Mouse (Mus musculus): ENCODE results near the gene Omp.
"Not testable (repeated sequence)": the region's sequence is repeated elsewhere in the genome, so short reads cannot be mapped to it uniquely, and the experiment has no call there.

The Omp gene

DNA sequence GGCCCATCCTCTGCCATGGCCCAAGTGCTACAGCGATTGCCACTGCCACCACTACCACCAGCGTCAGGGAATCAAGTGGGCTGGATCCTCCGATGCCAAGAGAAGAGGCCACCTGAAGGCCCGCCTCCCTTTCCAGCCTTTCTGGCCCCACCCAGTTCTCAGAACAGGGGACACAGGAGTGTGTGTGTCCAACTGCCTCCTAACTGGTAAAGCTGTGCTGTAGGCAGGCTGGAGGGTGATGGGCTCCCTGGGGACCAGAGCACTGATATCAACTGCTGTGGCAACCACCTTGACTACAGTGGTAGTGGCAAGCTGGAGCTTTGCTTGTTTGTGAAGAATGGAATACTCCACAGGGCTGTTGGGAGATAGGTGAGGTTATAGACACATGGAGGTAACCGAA lies at the start of gene Omp:
TSS of gene Omp (minus strand) at position 101 of the 400 bp plus-strand sequence.
- no peak for DNase-seq (ENCODE audit: low read depth, low spot score)

DNA sequence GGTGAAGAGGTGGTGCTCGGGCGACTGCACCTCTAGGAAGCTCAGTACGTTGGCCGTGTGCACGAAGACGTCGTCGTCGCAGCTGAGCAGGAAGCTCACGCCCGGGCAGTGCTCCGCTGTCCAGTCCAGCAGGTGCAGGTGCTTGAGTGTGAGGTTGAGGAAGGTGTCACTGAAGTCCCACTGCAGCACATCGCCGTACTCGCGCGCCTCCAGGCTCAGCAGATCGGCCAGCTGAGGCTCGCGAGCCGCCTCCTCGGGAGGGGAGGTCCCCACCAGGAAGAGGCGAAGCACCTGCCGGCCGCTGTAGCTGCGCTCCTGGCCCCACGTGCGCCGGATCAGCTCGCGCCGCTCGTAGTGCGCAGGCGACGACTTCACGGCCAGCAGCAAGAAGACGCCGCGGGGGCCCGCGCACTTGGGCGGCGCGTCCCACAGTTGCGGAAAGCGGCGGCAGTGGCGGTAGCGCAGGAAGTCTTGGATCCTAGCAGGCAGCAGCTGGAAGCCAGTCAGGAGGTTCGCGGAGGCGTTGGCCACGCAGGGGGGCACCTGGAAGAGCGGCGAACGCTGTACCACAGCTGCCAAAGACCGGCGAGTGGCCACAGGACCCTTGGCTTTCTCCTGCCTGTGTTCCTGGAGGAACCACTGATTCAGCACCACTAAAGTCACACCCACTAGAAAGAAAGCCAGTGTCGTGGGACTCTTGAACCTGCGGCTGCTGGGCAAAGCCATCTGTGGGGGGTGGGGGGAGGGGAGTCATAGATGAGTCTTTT lies 48.9 kb upstream of the Omp start:
- DNase-seq (ENCODE audit: low read depth, low spot score) = no peak

DNA sequence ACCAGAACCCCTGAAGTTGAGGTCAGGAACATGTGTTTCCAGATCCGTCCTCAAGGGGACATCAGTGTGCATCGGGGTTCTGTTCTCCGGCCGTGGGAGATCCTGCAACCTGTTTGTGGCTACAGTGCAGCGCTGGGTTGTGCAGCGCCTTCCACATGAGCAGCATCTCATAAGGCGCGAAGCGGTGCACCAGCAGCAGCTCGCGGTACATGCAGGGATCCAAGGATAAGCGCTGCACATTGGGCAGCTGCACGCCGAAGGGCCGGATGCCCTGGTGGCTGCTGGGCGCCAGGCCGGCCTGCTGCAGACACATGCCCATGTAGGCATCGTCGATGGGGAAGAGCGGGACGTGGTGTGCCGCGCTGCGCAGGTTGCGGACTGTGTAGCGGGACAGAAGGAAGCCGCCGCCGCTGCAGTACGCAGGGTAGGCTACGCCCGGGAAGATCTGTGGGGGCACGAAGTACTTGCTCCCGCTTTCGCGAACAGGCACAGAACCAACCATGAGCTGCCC lies 48.3 kb upstream of the Omp start:
- peak; percentile 46 for DNase-seq (ENCODE audit: low read depth, low spot score)

DNA sequence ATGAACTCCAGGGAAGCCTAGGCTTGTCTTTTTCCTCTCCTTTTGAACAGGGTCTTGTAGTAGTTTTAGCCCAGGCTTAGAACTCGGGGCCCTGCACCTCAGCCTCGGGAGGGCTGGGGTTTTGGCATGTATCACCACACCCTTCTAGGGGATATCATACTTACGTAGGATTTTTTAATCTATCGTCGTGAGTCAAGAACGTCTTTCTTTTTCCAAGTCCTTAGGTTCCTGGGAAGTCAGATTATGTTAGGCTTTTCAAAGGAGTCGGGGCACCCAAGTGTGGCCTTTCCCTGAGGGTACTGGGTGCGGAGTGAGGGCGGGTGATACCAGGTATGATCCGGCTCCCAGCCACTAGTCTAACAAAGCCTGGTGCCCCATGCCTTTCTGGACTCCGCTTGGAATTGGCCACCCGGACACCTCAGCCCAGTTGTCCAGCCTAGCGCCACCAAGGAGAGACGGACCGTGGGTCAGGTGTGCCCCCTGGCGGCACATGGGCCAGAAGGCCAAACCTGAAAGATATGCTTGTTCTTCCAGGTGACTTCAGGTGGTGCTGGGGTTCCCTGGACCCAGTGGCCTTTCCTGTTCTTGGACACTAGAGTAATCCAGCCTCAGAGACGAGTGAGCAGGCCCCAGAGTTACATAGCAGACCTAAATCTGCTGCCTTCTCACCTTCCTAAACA lies 46.4 kb upstream of the Omp start:
- DNase-seq (ENCODE audit: low read depth, low spot score) = no peak

DNA sequence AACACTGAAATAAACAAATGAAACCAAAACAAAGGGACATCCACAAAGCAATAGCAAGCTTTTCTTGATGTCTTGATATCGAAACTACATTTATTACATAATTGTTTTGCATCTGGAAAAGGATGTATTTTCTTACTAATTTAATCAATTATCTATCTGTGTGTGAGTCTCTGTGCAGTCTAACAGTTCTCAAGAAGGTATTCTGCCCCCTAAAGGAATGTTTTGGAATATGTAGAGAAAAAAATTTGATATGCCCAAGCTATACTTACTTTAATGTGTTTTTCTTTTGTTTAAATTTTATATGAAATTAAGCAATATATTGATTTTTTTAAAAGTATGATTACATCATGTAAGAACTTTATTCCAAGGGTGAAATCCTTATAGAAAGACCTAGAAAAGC lies 45.3 kb upstream of the Omp start:
- no peak for DNase-seq (ENCODE audit: low read depth, low spot score)

DNA sequence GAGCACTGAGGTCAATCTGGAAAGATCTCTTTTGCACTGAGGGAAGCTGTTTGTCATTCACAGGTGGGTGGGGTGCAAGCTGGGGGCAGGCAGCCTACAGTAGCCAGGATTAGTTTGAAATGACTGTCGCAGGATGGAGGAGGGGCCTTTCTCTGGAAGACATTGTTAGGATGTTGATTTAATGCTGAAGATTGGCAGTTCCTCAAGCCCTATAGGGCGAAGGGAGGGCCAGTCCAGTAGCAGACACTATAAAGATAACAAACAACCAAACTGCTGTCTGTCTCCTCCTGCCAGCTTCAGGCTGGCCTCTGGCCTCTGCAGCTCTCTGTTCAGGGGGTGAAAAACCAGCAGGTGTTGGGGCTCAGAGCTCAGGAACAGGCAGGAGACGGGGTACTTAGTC lies 44.4 kb upstream of the Omp start:
- no peak for DNase-seq (ENCODE audit: low read depth, low spot score)

DNA sequence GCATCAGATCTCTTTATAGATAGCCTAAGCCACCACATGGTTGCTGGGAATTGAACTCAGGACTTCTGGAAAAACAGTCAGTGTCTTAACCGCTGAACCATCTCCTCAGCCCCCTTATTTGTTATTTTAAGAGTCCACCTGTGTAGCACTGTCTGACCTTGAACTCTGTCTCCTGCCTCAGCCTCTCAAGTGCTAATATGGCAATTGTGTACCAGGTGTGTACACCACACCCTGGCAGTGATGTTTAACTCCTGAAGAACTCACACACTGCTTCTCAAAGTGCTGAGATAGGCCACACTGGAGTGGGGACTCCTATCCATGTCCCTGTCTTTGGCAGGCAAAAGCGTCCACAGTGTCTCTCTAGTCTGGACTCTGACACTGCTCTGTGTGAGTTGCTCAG lies 43.4 kb upstream of the Omp start:
- DNase-seq (ENCODE audit: low read depth, low spot score) = no peak

DNA sequence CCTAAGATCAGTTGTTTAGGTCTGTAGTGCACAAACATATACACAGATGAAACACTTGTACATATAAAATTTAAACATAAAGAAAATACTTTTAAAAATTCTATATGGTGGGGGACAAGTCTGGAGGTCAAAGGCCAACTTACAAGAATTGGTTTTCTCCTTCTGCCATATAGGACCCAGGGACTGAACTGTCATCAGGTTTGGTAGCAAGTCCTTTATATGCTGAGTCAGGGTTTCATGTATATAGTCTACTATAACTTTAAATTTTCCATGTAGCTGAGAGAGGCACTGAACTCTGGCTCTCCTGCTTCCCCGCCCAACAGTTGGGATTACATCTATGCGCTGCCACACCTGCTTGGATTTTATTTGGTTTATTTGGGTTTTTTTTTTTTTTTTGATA lies 42.9 kb upstream of the Omp start:
- no peak for DNase-seq (ENCODE audit: low read depth, low spot score)

DNA sequence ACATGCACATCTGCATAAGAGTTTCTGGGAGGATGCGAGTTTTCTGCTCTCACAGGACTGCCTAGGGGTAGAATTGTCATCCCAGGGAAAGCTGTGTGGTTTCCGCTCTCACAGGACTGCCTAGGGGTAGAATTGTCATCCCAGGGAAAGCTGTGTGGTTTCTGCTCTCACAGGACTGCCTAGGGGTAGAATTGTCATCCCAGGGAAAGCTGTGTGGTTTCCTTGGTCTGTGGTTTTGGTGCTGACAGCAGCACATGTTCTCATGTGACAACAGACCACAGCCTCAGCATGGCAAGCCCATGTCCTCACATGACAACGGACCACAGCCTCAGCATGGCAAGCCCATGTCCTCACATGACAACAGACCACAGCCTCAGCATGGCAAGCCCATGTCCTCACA lies 42.0 kb upstream of the Omp start:
- DNase-seq (ENCODE audit: low read depth, low spot score) = not testable (repeated sequence)

DNA sequence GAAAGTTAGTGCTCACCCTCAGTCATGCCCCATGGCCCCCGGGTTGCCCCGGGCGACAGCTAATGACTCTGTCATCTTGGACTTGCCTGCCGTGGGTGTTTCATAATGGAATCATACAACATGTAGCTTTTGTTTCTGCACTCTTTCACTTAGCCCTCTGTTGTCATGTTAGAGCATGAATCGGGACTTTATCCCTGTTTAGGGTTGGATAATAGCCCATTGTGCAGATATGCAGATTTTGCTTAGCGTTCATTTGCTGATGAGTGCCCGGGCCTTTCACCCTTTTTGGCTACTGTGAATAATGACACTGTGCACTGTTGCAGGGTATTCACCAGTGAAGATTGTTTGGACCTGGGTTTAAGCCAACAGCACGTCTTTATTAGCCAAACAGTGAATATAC lies 41.3 kb upstream of the Omp start:
- DNase-seq (ENCODE audit: low read depth, low spot score) = no peak

DNA sequence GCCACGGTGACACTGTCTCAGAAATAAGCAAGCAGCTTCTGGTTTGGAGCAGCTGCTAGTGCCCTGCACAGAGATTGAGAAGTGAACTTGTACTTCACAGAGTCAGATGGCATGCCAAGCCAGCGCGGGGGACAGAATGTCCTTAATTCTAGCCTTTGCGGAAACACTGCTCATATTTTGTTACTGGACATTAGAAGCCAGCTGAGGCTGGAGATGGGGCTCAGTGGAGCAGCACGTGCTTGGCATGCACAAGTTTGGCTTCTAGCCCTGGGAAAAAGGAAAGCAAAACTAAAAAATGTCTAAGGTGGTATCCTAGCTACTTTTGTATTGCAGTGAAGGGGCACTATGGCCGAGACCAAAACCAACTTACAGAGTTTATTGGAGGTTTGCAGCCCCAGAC lies 40.0 kb upstream of the Omp start:
- no peak for DNase-seq (ENCODE audit: low read depth, low spot score)

DNA sequence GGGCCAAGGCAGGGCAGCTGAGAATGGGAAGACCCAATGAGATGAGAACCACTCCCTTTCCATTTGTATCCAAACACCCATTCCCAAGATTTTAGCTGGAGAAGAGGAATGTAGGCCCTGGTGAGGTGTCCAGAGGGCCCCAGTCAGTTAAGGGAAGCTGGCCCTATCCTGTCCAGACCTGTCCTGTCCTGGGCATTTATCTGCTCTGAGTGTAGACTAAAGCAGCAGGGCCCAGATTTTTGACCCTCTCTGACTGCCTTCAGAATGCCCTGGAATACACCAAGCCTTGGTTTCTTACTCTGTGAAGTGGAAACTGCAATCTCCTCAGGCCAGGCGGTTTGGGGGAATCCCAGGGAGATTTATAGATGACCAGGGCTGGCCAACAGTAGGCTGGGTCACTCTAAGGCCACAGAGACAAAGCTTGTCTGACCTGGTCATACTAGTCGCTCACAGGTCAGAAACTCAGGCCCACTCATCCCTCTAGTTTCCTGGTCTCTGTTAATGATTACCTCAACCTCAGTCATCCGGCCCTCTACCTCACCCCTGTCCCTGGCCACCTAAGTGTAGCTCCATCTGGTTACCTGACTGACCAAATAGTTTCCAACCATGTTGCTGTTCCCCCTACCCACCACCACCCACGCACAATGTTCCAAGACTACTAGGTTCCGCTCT lies 33.4 kb upstream of the Omp start:
- DNase-seq (ENCODE audit: low read depth, low spot score) = no peak

DNA sequence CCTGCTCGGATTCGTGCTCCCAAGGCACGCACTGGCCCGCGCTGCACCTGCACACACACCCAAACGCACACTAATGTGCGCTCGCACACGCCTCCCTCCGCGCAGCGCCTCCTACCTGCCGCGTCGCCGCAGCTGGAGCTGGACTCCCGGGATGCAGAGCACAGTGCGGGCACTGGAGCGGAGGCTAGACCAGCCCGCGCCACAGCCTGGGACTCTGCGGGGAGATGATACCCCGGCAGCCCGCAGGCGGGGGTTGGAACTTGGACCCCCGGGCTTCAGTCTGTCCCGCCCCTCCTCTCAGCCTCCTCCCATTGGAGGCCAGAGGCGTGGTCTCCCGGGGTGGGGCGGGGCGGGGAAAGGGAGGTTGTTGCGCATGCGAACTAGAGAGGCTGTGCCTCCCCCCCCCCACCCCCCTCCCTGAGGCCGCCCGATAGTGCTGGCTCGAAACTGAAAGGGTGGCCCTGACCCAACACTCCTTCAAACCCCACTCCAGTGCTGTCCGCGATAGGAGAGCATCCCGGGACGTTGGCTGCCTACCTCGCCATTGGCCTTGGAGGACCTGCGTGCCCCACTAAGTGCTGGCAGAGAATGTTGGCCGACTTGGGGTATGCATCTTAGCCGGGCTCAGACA lies 32.7 kb upstream of the Omp start, which contains the start of gene Capn5:
TSS of gene Capn5 (minus strand) at position 346 of the 631 bp plus-strand sequence.
- DNase-seq (ENCODE audit: low read depth, low spot score) = no peak

DNA sequence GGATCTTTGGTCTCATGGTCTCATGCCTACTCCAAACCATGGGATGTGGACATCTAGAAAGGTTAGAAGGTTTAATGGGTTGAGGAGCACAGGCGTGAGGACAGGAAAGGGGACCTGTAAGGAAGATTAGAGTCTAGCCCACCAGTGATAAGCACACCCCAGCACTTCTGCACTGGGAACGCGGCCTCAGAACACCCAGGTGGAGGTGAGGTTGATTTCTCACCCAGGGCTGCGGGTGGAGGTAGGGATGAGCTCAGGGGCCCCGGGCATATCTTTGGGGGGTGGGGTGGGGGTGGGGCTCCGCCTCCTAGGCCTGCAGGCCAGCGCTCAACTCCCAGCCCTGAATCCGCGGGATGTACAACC lies 32.2 kb upstream of the Omp start:
- DNase-seq (ENCODE audit: low read depth, low spot score) = no peak

DNA sequence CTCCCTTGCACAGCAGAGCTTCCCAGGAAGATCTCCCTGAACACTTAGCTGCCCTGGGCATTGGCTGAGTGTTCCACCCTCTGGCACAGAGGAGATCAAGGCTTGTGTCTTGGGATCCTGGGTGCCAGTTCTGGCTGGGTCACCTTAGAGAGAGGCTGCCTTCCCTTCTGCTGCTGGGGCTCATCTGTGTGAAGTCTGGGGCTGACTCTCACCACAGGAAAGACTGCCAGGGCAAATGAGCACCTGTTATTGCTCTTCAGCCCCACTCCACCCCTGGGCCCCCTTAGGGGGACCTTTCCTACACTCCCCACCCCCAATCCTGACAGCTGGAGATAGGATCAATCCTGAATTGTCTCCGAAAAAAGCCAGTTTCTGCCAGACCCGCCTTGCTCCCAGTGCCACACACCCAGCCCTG lies 31.8 kb upstream of the Omp start:
- DNase-seq (ENCODE audit: low read depth, low spot score) = no peak

DNA sequence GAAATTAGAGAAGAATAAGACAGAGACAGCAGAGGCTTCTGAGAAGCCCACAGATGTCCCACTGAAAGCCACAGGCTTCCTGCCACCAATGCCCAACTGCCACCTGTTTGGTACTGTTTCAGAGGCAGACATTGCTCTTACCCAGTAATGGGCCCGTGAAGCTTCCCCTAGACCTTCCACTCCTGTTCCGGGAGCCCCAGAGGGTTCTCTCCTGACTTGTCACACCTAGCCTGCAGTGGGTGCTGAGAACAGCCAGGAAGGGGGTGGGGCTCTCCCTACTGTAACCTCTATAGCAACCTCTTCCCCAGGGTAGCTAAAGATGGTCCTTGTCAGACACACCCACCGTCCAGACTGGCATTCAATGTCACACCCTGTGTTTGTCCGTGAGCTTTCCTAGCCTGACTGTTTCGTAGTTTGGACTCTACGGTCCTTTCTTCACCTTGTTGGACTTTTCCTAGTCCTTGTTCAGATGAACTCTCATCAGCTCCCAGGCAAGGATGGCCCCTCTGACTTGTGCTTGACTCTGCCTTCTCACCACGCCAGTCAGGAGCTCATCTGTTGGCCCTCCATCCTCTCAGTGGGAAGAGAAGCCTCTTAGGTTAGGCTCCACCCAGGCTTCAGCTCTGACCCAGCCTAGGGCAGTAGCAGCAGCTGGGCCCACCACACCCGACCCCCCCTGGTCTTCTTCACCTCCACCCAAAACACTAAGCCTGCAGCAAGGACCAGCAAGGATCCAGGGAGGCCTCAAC lies 31.2 kb upstream of the Omp start:
- no peak for DNase-seq (ENCODE audit: low read depth, low spot score)

DNA sequence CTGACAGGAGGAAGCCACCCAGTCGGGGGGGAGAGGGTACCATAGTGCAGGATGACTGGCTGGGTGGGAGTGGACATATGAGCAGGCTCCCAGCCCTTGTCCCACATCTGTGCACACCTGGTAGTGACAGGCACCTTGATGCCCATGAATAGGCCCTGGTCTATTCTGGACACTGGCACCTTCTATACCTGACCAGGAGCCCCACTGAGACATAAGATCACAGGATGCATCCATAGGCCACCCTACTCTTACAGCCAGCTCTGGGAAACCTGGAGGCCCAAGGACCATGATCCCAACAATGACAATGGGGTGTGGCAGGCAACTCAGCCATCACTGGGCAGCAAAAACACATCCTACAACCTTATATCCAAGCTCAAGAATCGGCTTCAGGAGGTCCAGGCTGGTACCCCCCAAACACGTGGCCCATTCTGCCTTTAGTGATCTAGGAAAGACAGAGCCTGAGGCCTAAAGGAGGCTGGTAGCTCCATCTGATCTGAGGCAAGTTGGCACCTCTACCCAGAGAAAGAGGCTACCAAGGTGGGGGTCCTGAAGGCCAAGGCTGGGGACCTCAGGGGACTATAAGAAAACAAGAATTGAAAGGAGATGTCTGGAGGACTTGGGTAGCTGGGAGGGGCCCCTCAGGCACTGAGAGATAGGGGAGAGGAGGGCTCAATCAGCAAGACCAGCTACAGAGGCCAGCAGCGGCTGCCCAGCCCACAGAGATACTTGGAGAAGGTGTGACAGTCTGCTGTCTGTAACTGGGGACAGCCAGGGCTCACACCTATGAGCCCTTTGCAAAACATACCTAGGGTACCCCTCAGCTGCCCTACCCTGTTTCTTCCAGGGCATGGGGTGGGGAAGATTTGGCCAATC lies 29.8 kb upstream of the Omp start:
- DNase-seq (ENCODE audit: low read depth, low spot score) = no peak

DNA sequence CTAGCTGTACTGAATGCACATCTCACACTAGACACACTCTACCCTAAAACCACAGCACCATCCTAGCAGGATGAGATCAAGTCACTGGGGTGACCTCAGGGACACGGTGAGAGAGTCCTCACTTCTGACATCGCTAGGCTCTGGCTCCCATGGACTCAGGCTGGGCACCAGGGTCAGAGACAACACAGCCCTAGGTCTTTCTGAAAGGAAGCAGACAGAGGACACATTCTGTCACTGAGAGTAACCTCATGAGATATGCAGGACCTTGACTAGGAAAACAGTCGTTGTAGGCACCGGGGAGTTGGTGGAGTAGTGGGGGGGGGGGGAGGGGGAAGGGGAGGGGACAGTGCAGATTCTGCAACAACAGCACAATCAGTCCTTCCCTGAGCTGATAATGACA lies 28.1 kb upstream of the Omp start:
- DNase-seq (ENCODE audit: low read depth, low spot score) = no peak

DNA sequence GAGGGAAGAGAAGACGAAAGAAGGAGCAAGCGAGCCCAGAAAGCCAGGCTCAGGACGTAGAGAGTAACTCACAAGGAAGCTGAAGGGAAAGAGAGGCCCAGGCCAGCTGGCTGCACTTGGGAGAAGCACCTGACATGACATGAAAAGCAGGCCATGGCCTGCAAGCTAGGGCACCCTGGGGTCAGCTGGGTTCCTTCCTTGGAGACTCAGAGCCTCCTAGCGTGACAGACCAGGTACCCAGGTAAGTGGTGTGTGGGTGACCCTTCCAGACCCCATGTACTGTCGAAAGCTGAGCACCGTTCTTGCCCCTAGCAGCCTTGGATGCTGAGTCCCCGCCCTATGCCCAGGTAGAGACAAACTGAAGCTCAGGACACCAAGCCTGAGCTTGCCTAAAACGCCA lies 27.4 kb upstream of the Omp start:
- no peak for DNase-seq (ENCODE audit: low read depth, low spot score)

Measured in WW6 (cell line).